Mouse (Mus musculus): ENCODE results near the gene Crocc2. TPM values are rescaled to one million over a fixed set of nuclear protein-coding genes. Genes with fewer than 3 reads are reported as not detected.

The Crocc2 gene
- polyA plus RNA-seq, 1 experiment from 2014 or later, result 0.26 TPM

DNA sequence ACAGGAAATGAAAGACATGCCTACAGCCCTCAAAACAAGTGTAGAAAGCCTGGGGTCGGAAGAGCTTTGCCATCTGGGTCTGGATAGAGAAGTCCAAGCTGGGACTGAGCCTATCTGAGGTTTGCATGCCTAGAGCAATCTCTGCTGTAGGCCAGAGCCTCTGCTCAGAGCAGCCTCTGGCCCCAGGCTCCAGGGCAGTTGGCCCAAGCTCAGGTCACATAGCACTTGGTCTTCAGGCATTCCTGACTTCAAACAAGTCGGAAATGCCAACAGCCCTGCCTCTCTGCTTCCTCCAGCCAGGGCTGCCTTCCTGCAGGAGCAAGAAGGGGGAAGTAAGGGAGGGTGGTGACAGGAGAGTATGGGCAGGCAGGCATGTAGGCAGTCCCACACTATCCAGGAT, 77.4 kb downstream of the Crocc2 start:
- 32% methylated on average over 2 of the region's 2 CpGs for WGBS
- 0 out of 2 replicates have a peak, but pooled peaks have one; percentile 66 for ATAC-seq (replicated peaks; ENCODE audit: insufficient number of reproducible peaks, insufficient read depth, low FRiP score, low read depth)
- peaks cover 5% of the 10 kb centered on the region; the same call in 1 of the 2 replicates for H3K4me1 ChIP-seq (replicated peaks)

DNA sequence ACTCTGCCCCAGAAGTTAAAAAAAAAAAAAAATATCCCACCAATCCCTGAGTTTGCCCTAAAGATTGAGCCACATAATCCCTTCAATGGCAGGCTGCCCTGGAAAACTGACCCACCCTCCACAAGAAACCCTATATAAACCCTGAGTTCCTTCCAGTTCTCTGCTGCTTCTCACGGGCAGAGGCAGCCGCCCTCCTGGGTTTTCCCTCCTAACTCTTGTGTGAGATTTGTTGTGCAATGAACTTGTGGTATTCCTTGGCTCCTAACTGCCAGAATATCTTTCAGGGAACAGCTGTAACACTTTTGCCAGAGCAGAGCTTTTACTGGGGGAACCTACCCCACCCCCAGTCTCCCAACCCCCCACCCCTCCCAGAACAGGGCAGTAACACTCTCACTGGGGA, 84.1 kb downstream of the Crocc2 start:
- Histone ChIP-seq H3K9me3 (replicated peaks) (no peaks in the 10 kb centered on the region), H3K27ac (no peak overlapping the region), H3K4me1 (replicated peaks) (no peaks in the 10 kb centered on the region), H3K27me3 (no peaks in the 10 kb centered on the region), H3K36me3 (no peaks in the 10 kb centered on the region), H3K9ac (no peak overlapping the region), H3K4me3 (no peak overlapping the region), H3K4me2 (no peak overlapping the region)
- 47% methylated on average over 2 of the region's 2 CpGs for WGBS
- no peak for ATAC-seq (replicated peaks; ENCODE audit: insufficient number of reproducible peaks, insufficient read depth, low FRiP score, low read depth)

More for the DNA sequence above, 77.4 kb downstream of the Crocc2 start:
- Histone ChIP-seq H3K4me3 (no peak overlapping the region), H3K4me2 (no peak overlapping the region), H3K9me3 (replicated peaks) (no peaks in the 10 kb centered on the region), H3K9ac (no peak overlapping the region), H3K36me3 (no peaks in the 10 kb centered on the region), H3K27ac (no peak overlapping the region), H3K27me3 (no peaks in the 10 kb centered on the region)

DNA sequence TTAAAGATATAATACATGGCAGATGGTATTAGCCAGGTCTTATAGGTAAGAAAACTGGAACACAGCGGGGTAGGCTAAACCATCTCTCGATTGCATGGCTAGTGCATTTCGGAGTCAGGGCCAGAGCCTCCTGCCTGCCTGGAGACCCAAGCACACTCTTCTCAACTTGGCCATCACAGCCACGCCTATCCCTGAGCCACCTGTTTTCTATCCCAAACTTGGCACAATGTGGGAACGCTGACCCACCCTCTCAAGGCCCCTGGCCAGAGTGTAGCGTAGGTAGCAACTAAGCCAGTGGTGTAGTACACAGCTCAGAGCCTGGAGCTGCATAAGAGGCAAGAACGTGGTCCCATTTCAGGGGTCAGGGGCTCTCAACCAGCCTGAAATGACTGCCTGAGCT, 87.2 kb downstream of the Crocc2 start:
- 85% methylated on average over 7 of the region's 7 CpGs for WGBS
- H3K4me2 ChIP-seq, result no peak overlapping the region
- H3K4me3 ChIP-seq, result no peak overlapping the region
- ATAC-seq (replicated peaks; ENCODE audit: insufficient number of reproducible peaks, insufficient read depth, low FRiP score, low read depth), result no peak
- H3K36me3 ChIP-seq, result no peaks in the 10 kb centered on the region
- no peak overlapping the region for H3K27ac ChIP-seq
- H3K4me1 ChIP-seq (replicated peaks), result no peaks in the 10 kb centered on the region
- H3K27me3 ChIP-seq, result no peaks in the 10 kb centered on the region
- H3K9me3 ChIP-seq (replicated peaks), result no peaks in the 10 kb centered on the region
- H3K9ac ChIP-seq, result no peak overlapping the region

DNA sequence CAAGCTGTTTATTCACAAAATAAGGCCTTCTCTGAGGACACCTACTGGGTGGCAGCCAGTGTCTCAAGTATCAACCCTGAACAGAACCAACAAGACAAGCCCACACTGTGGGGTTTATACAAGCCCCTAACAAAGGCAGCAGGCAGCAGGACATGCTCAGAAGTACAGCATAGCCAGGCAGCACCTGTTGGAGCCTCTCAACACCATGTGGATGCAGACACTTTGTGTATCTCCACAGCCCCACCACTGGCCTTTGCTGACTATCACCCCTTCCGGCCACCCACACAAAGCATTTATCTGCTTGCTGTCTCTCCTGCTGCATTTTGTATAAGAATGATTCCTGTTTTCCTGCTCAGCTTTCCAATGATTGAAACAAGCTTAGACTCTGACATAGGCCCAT, 89.0 kb downstream of the Crocc2 start:
- Histone ChIP-seq H3K27ac (no peak overlapping the region), H3K27me3 (no peaks in the 10 kb centered on the region), H3K4me1 (replicated peaks) (no peaks in the 10 kb centered on the region), H3K9ac (no peak overlapping the region), H3K36me3 (no peaks in the 10 kb centered on the region), H3K9me3 (replicated peaks) (no peaks in the 10 kb centered on the region), H3K4me3 (no peak overlapping the region), H3K4me2 (no peak overlapping the region)
- WGBS, result 67% methylated on average over 1 of the region's 1 CpGs
- no peak for ATAC-seq (replicated peaks; ENCODE audit: insufficient number of reproducible peaks, insufficient read depth, low FRiP score, low read depth)

DNA sequence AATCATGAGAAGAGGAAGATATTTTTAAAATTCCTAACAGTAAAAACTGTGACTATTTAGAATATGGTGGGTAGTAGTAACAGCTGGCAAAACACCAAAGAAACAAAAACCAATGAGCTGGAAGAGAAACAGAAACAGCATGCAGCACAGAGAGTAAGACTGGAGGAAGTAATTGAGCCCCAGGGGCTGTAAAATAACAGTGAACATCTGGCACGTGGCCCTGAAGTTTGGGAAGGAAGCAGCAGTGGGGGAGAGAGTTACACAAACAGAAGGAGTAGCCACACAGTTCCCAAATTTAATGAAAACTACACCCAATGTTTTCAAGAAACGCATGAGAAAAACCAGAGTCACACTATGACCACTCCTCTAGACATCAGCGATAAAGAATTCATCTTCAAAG, 98.7 kb downstream of the Crocc2 start:
- no peaks in the 10 kb centered on the region for H3K27me3 ChIP-seq
- no peak overlapping the region for H3K4me3 ChIP-seq
- ATAC-seq (replicated peaks; ENCODE audit: insufficient number of reproducible peaks, insufficient read depth, low FRiP score, low read depth), result no peak
- H3K27ac ChIP-seq, result no peak overlapping the region
- whole genome bisulfite sequencing, result 34% methylated on average over 3 of the region's 3 CpGs
- no peaks in the 10 kb centered on the region for H3K4me1 ChIP-seq (replicated peaks)
- no peak overlapping the region for H3K9ac ChIP-seq
- no peaks in the 10 kb centered on the region for H3K36me3 ChIP-seq
- H3K4me2 ChIP-seq, result no peak overlapping the region
- H3K9me3 ChIP-seq (replicated peaks), result no peaks in the 10 kb centered on the region

DNA sequence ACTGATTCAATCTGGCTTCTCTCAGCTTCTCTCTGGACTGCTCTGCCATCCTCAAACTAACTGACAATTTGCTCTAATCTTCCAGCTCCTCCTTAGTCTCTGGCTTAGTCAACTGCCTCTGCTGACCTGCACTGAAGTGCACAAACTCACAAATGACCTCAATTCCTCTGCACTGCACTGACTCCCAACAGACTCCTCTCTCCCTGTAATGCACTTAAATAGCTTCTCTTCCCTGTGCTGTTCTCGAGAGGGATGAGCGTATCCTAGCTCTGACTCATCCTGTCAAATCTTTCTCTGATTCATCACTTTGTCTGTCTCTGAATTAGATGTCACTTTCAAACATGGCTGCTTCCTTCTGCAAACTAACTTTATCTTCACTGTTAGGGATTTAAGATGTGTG, 99.7 kb downstream of the Crocc2 start:
- Histone ChIP-seq H3K9ac (no peak overlapping the region), H3K4me1 (replicated peaks) (no peaks in the 10 kb centered on the region), H3K27me3 (no peaks in the 10 kb centered on the region), H3K4me3 (no peak overlapping the region), H3K36me3 (no peaks in the 10 kb centered on the region), H3K27ac (no peak overlapping the region), H3K9me3 (replicated peaks) (no peaks in the 10 kb centered on the region), H3K4me2 (no peak overlapping the region)
- ATAC-seq (replicated peaks; ENCODE audit: insufficient number of reproducible peaks, insufficient read depth, low FRiP score, low read depth), result no peak
- WGBS, result 80% methylated on average over 2 of the region's 2 CpGs

DNA sequence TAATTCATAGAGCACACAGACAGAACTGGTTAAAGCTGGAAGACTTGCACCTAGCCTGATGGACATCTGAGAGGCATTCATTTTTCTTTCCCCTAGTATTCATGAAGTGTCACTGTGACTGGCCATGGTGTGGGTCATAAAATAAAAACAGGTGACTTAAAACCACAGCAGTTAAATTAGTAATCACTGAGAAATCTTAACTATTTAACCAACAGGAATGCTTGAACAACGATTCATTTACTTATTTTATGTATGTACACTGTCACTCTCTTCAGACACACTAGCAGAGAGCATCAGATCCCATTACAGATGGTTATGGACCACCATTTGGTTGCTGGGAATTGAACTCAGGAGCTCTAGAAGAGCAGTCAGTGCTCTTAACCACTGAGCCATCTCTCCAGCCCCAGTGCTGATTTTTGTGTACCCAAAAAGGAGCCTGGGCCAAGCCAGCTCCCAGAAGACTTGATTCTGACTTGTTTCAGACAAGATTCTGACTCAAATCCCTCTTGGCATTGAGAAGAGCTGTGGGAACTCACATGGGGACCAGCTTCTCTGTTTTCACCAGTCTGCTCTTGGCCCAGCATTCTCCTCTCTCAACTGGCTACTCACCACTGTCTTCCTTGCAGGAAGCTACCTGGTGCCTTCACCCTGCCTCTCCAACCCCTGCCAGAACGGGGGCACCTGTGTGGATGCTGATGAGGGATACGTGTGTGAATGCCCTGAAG, 102.2 kb downstream of the Crocc2 start:
- H3K27ac ChIP-seq, result no peak overlapping the region
- H3K9ac ChIP-seq, result no peak overlapping the region
- ATAC-seq (replicated peaks; ENCODE audit: insufficient number of reproducible peaks, insufficient read depth, low FRiP score, low read depth), result no peak
- no peaks in the 10 kb centered on the region for H3K9me3 ChIP-seq (replicated peaks)
- H3K4me2 ChIP-seq, result no peak overlapping the region
- WGBS, result 54% methylated on average over 3 of the region's 3 CpGs
- H3K36me3 ChIP-seq, result no peaks in the 10 kb centered on the region
- H3K4me1 ChIP-seq (replicated peaks), result no peaks in the 10 kb centered on the region
- H3K4me3 ChIP-seq, result no peak overlapping the region
- no peaks in the 10 kb centered on the region for H3K27me3 ChIP-seq

DNA sequence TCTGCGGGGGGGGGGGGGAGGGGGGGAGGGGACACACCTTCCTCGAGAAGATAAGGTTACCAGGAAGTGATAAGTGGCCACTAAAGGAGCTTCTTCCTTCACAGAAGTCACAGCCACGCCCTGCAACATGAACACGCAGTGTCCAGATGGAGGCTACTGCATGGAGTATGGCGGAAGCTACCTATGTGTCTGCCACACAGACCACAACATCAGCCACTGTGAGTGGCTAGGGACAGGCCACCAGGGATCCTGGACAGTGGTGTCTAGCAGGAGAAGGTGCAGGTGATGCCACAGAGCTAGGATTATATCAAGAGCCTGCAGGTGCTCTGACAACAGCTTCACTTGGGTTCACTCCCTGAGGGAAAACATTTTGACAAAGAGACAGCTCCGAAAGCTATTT, 103.2 kb downstream of the Crocc2 start:
- H3K4me3 ChIP-seq, result no peak overlapping the region
- no peaks in the 10 kb centered on the region for H3K36me3 ChIP-seq
- H3K27ac ChIP-seq, result no peak overlapping the region
- no peak overlapping the region for H3K9ac ChIP-seq
- H3K27me3 ChIP-seq, result peaks cover 3% of the 10 kb centered on the region; the same call in 1 of the 2 replicates
- H3K4me2 ChIP-seq, result no peak overlapping the region
- H3K9me3 ChIP-seq (replicated peaks), result no peaks in the 10 kb centered on the region
- 67% methylated on average over 5 of the region's 6 CpGs for WGBS
- no peak for ATAC-seq (replicated peaks; ENCODE audit: insufficient number of reproducible peaks, insufficient read depth, low FRiP score, low read depth)
- H3K4me1 ChIP-seq (replicated peaks), result no peaks in the 10 kb centered on the region

DNA sequence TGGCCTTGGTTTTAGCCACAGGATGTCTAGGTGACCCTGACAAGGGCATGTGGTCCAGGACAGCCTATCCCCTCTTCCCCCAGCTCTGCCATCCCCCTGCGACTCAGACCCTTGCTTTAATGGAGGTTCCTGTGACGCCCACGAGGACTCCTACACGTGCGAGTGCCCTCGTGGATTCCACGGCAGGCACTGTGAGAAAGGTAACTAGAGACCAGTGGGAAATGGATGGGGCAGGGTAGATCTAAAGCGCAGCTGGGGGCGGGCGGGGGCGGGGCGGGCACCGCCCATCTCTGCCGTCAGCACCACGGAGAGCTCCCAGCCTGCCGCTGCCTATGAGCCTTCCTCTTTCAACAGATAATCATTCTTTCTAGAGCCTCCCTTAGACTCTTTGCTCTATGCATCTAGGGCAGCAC, 103.9 kb downstream of the Crocc2 start:
- peaks cover 3% of the 10 kb centered on the region; the same call in 1 of the 2 replicates for H3K27me3 ChIP-seq
- H3K9ac ChIP-seq, result no peak overlapping the region
- no peaks in the 10 kb centered on the region for H3K4me1 ChIP-seq (replicated peaks)
- 4% methylated on average over 16 of the region's 16 CpGs for WGBS
- H3K36me3 ChIP-seq, result no peaks in the 10 kb centered on the region
- H3K9me3 ChIP-seq (replicated peaks), result no peaks in the 10 kb centered on the region
- H3K4me3 ChIP-seq, result no peak overlapping the region
- ATAC-seq (replicated peaks; ENCODE audit: insufficient number of reproducible peaks, insufficient read depth, low FRiP score, low read depth), result no peak
- H3K4me2 ChIP-seq, result no peak overlapping the region
- no peak overlapping the region for H3K27ac ChIP-seq

DNA sequence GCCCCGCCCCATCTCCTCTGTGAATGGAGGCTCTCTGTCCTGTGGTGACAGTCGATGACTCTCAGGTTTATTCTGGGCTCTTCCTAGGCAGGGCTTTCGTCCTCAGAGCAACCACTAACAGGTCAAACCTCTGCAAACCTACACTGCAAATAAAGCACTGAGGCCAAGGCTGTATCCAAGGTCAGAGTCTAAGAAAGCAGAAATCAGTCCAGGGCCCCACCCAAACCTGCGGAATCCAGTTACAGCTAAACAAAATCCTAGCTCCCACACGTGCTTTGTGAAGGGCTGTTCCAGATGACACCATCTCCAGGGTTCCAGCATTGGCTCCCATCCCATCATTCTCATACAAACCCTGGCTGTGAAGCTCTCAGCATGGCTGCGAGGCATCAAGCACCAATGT, 107.0 kb downstream of the Crocc2 start:
- ATAC-seq (replicated peaks; ENCODE audit: insufficient number of reproducible peaks, insufficient read depth, low FRiP score, low read depth), result no peak
- no peak overlapping the region for H3K27ac ChIP-seq
- no peaks in the 10 kb centered on the region for H3K36me3 ChIP-seq
- 74% methylated on average over 6 of the region's 6 CpGs for WGBS
- H3K4me2 ChIP-seq, result no peak overlapping the region
- H3K9me3 ChIP-seq (replicated peaks), result no peaks in the 10 kb centered on the region
- peaks cover 3% of the 10 kb centered on the region; the same call in 1 of the 2 replicates for H3K27me3 ChIP-seq
- no peaks in the 10 kb centered on the region for H3K4me1 ChIP-seq (replicated peaks)
- H3K9ac ChIP-seq, result no peak overlapping the region
- H3K4me3 ChIP-seq, result no peak overlapping the region

DNA sequence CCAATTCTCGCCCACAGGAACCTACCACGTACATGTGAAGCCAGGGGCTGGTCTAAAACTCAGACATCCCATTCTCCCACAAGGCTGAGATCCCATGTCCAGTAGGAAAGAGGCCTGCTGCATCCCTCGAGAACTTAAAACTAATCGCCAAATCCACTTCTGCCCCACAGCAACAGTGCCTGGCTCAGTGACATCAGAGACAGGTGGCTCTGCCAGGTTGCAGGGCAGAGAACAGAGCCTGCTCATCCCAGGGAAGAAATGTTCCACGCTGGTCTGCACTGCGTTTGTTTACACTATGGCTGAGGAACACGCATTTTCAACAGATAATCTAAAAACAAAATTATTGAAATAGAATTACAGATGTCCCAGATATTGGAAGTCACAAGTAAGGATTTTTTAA, 108.5 kb downstream of the Crocc2 start:
- no peak overlapping the region for H3K4me2 ChIP-seq
- no peak overlapping the region for H3K27ac ChIP-seq
- peaks cover 3% of the 10 kb centered on the region; the same call in 1 of the 2 replicates for H3K27me3 ChIP-seq
- H3K36me3 ChIP-seq, result no peaks in the 10 kb centered on the region
- no peaks in the 10 kb centered on the region for H3K4me1 ChIP-seq (replicated peaks)
- no peaks in the 10 kb centered on the region for H3K9me3 ChIP-seq (replicated peaks)
- H3K4me3 ChIP-seq, result no peak overlapping the region
- 74% methylated on average over 7 of the region's 7 CpGs for WGBS
- H3K9ac ChIP-seq, result no peak overlapping the region
- ATAC-seq (replicated peaks; ENCODE audit: insufficient number of reproducible peaks, insufficient read depth, low FRiP score, low read depth), result no peak
